Mouse (Mus musculus) liver, postnatal 0 days (tissue): Measurements from ENCODE around the gene Zfp865. TPM values are rescaled to one million over a fixed set of nuclear protein-coding genes. Genes with fewer than 3 reads are reported as not detected.

Experiments
- ATAC-seq: fragments of 200-750 bp; cut with Nextera tagmentation; 2 replicates; pipeline ENCODE4 v1.8.0; 2017; ENCODE audit warnings: mild to moderate bottlenecking, moderate library complexity
- DNase-seq: peaks from one replicate; pipeline ENCODE4 v3.0.0-alpha.2; 2016
- H3K27ac ChIP-seq: fragments of 300-500 bp; sonication (generic); 2 replicates; pipeline ENCODE4 v1.5.1; 2014; ENCODE audit warnings: antibody characterized with exemption, moderate library complexity, mild to moderate bottlenecking, low read depth
- H3K27me3 ChIP-seq: fragments of 300-500 bp; sonication (generic); 2 replicates; pipeline ENCODE4 v1.6.1; 2014; ENCODE audit warnings: low read length, control low read depth, mixed read lengths; ENCODE audit not compliant: insufficient read depth
- H3K36me3 ChIP-seq: fragments of 300-500 bp; sonication (generic); replicated peaks from 2 replicates; pipeline ENCODE4 v1.6.1; 2014; ENCODE audit warnings: mild to moderate bottlenecking, control low read depth, low read length, moderate library complexity, mixed read lengths; ENCODE audit not compliant: insufficient read depth
- H3K4me1 ChIP-seq: fragments of 300-500 bp; sonication (generic); 2 replicates; pipeline ENCODE4 v1.6.1; 2014; ENCODE audit warnings: antibody characterized with exemption, mild to moderate bottlenecking, control low read depth; ENCODE audit not compliant: insufficient read depth
- H3K4me2 ChIP-seq: fragments of 300-500 bp; sonication (generic); 2 replicates; pipeline ENCODE4 v1.6.1; 2014; ENCODE audit warnings: low read depth, mild to moderate bottlenecking, low read length, moderate library complexity, mixed read lengths
- H3K4me3 ChIP-seq: fragments of 300-500 bp; sonication (generic); 2 replicates; pipeline ENCODE4 v1.5.1; 2014; ENCODE audit warnings: low read depth, low read length
- H3K9ac ChIP-seq: fragments of 300-500 bp; sonication (generic); replicated peaks from 2 replicates; pipeline ENCODE4 v1.6.1; 2014; ENCODE audit warnings: mild to moderate bottlenecking, moderate library complexity
- H3K9me3 ChIP-seq: fragments of 300-500 bp; sonication (generic); 2 replicates; pipeline ENCODE4 v1.6.1; 2016; ENCODE audit warnings: mild to moderate bottlenecking, control low read depth, low read length, mixed read lengths
- CTCF ChIP-seq: sonication (generic); IDR thresholded peaks from 2 replicates; pipeline ENCODE4 v1.5.1; 2016; ENCODE audit warnings: antibody characterized with exemption, low read depth
- EP300 ChIP-seq: IDR thresholded peaks from 2 replicates; pipeline ENCODE4 v1.6.1; 2016; ENCODE audit warnings: antibody characterized with exemption, low read depth, mild to moderate bottlenecking
- WGBS: fragments of 180-500 bp; shearing (Covaris S2); extraction: QIAGEN DNeasy Blood & Tissue Kit; methylation state at CpG from one replicate; pipeline ENCODE4 v1.1.7; 2014; ENCODE audit not compliant: insufficient replicate concordance; 5-methylcytosine and 5-hydroxymethylcytosine counted together
- polyA plus RNA-seq: library from polyadenylated mRNA; unstranded; fragments of >200 nt; fragmentation: Nextera tagmentation; extraction: Ambion mirVana; gene quantifications from 2 replicates; pipeline ENCODE4 v1.2.1, GENCODE M21; 2015

The Zfp865 gene
- polyA plus RNA-seq, 1 experiment from 2014 or later, result 1.3 TPM

DNA sequence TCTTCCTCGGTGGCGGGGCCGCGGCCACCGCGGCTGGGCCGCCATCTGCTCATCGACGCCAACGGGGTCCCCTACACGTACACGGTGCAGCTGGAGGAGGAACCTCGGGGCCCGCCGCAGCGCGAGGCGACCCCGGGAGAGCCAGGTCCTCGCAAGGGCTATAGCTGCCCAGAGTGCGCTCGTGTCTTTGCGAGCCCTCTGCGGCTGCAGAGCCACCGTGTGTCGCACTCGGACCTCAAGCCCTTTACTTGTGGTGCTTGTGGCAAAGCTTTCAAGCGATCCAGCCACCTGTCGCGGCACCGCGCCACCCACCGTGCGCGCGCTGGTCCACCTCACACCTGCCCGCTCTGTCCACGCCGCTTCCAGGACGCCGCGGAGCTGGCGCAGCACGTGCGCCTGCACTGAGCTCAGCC is 32.8 kb downstream of the Zfp865 start:
- no peaks in the 10 kb centered on the region for H3K36me3 ChIP-seq
- TF ChIP-seq CTCF, result no peak
- TF ChIP-seq EP300, result no peak
- peaks cover 74% of the 10 kb centered on the region for H3K27me3 ChIP-seq
- peaks cover 25% of the 10 kb centered on the region for H3K4me1 ChIP-seq
- H3K4me2 ChIP-seq, result peak overlapping the region; percentile 81
- no peaks in the 10 kb centered on the region for H3K9me3 ChIP-seq
- WGBS, result 4% methylated on average over 38 of the region's 45 CpGs
- peak overlapping the region; percentile 21 for H3K4me3 ChIP-seq
- ATAC-seq, result no peak
- 0 out of 2 replicates have a peak overlapping the region, but pooled peaks have one; percentile 13 for H3K9ac ChIP-seq
- DNase-seq, result no peak
- no peak overlapping the region for H3K27ac ChIP-seq

GRCm38 (mm10) chr7:5053456-5054179 is 33.4 kb downstream of the Zfp865 start:
- DNase-seq (no peak), ATAC-seq (no peak)
- Histone ChIP-seq H3K4me3 (peak overlapping the region; percentile 17; the same call in 1 of the 2 replicates), H3K27ac (no peak overlapping the region), H3K4me2 (peak overlapping the region; percentile 81), H3K4me1 (peaks cover 25% of the 10 kb centered on the region), H3K9ac (no peak overlapping the region), H3K36me3 (no peaks in the 10 kb centered on the region), H3K9me3 (no peaks in the 10 kb centered on the region), H3K27me3 (peaks cover 74% of the 10 kb centered on the region)
- TF ChIP-seq EP300 (no peak), CTCF (no peak)
- 12% methylated on average over 32 of the region's 32 CpGs for WGBS

GRCm38 (mm10) chr7:5056651-5057263 is 36.6 kb downstream of the Zfp865 start:
- Histone ChIP-seq H3K9ac (no peak overlapping the region), H3K27ac (no peak overlapping the region), H3K27me3 (peaks cover 60% of the 10 kb centered on the region), H3K36me3 (no peaks in the 10 kb centered on the region), H3K4me3 (no peak overlapping the region; the same call in 1 of the 2 replicates), H3K4me1 (peaks cover 25% of the 10 kb centered on the region), H3K4me2 (peak overlapping the region; percentile 27; the same call in 1 of the 2 replicates), H3K9me3 (no peaks in the 10 kb centered on the region)
- ATAC-seq, result no peak
- TF ChIP-seq CTCF, result no peak
- no peak for TF ChIP-seq EP300
- 5% methylated on average over 48 of the region's 55 CpGs for WGBS
- no peak for DNase-seq

GRCm38 (mm10) chr7:5057381-5057780 is 37.2 kb downstream of the Zfp865 start:
- no peak overlapping the region for H3K4me2 ChIP-seq
- peaks cover 54% of the 10 kb centered on the region for H3K27me3 ChIP-seq

DNA sequence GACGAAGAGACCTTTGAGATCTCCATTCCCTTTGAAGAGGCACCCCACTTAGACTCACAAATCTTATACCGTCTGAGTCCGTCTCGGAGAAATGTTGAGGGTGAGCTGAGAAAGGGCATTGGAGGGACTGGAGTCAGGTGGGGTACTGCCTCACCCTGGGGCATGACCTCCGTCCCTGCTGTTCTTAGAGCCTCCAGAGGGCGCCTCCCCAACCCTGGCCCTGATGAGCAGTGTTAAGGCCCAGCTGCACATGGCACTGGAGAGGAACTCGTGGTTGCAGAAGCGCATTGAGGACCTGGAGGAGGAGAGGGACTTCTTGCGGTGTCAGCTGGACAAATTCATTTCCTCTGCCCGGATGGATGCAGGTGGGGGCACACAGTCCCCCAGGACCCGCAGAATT is 37.6 kb downstream of the Zfp865 start:
- ATAC-seq, result no peak
- WGBS, result 29% methylated on average over 11 of the region's 11 CpGs
- DNase-seq, result peak; percentile 39
- no peak overlapping the region for H3K27ac ChIP-seq
- H3K36me3 ChIP-seq, result no peaks in the 10 kb centered on the region
- H3K9me3 ChIP-seq, result no peaks in the 10 kb centered on the region
- H3K9ac ChIP-seq, result no peak overlapping the region
- peaks cover 50% of the 10 kb centered on the region for H3K27me3 ChIP-seq
- peak; percentile 55 for TF ChIP-seq CTCF
- TF ChIP-seq EP300, result no peak
- H3K4me3 ChIP-seq, result no peak overlapping the region
- no peak overlapping the region for H3K4me2 ChIP-seq
- H3K4me1 ChIP-seq, result peaks cover 20% of the 10 kb centered on the region

More at GRCm38 (mm10) chr7:5057381-5057780, 37.2 kb downstream of the Zfp865 start:
- peaks cover 23% of the 10 kb centered on the region for H3K4me1 ChIP-seq
- no peaks in the 10 kb centered on the region for H3K36me3 ChIP-seq
- H3K4me3 ChIP-seq, result no peak overlapping the region
- WGBS, result 37% methylated on average over 8 of the region's 8 CpGs
- no peak for ATAC-seq
- DNase-seq, result no peak
- no peak overlapping the region for H3K27ac ChIP-seq
- H3K9me3 ChIP-seq, result no peaks in the 10 kb centered on the region
- H3K9ac ChIP-seq, result no peak overlapping the region
- TF ChIP-seq EP300 (no peak), CTCF (no peak)

DNA sequence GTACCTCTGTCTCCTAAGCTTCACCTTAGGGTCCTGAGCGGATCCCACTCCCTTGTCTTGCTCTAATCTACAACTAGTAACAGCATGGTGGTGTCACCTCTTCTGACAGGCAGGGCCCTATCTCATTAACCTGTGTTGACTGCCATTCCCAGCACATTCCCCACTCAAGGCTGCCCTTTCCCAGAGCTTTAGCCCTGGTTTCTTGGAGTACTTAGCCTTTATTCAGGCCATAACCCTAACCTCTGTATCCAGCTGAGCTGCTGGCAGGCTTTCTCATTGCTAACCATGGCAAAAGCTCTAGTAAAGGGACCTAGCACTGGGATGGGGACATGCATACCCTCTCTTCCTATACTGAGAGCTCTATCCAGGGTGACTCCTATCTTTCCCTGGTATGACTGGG is 38.5 kb downstream of the Zfp865 start:
- no peaks in the 10 kb centered on the region for H3K9me3 ChIP-seq
- no peak for TF ChIP-seq EP300
- TF ChIP-seq CTCF, result no peak
- peaks cover 16% of the 10 kb centered on the region for H3K4me1 ChIP-seq
- no peak overlapping the region for H3K27ac ChIP-seq
- no peak for DNase-seq
- WGBS, result 83% methylated on average over 1 of the region's 1 CpGs
- peaks cover 42% of the 10 kb centered on the region for H3K27me3 ChIP-seq
- H3K4me2 ChIP-seq, result no peak overlapping the region
- no peak overlapping the region for H3K4me3 ChIP-seq
- H3K36me3 ChIP-seq, result no peaks in the 10 kb centered on the region
- no peak overlapping the region for H3K9ac ChIP-seq
- no peak for ATAC-seq
